Mouse (Mus musculus) adrenal gland, adult 8-10 months (tissue): ENCODE data around the gene Nfe2l2. TPM values are rescaled to one million over a fixed set of nuclear protein-coding genes. Genes with fewer than 3 reads are reported as not detected.

Experiments used
- DNase-seq: peaks from one replicate; pipeline ENCODE4 v3.0.0; 2022
- total RNA-seq, 4 experiments: library from RNA; stranded (reverse); gene quantifications; 2 replicates each; pipeline ENCODE4 v1.2.4; 2022

The Nfe2l2 gene
- total RNA-seq: 100 to 1,000 TPM in 3 of 4 experiments, 10 to 100 TPM in 1; 93.7 to 115 (median 107) TPM

DNA sequence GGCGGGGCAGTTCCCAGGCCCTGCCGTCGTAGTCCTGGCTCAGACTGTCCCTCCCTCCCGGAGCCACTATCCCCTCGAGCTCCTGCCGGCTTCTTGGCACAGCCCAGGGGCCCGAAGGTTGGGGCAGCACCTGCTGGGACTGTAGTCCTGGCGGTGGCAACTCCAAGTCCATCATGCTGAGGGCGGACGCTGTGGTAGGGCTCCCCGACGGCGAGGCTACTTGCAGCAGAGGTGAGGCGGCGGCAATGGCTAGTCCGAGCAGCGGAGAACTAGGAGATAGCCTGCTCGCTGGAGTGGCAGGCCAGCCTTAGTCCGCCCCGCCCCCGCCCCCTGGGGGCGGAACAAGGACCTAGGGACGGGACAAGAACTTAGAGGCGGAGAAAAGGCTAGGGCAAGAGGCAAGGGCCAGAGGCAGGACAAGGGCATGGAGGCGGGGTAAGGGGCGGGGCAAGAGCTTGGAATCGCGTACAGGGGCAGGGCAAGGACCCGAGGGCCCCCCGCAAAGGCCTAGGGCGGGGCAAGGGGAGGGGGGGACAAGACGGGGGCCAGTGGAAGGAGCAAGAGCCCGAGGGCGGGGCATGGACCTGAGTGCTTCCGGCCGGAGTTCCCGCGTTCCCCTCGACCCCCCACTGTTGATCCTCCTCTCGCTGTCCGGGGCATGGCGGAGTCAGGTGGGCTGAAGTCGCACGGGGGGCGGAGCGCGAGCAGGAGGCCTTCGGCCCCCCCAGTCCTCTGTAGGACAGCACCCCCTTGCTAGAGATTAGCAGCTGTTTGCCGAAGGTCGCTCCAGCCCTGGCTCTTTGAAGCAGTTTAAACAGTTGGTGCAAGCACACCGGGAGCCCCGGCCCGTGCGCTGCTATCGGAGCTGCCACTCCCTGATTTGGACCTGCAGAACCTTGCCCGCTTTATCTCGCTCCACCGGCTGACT lies at the start of gene Nfe2l2:
Gene Nfe2l2, minus strand, starts transcription at position 408 of the 928 bp plus-strand sequence.
- DNase-seq: peak; percentile 100

DNA sequence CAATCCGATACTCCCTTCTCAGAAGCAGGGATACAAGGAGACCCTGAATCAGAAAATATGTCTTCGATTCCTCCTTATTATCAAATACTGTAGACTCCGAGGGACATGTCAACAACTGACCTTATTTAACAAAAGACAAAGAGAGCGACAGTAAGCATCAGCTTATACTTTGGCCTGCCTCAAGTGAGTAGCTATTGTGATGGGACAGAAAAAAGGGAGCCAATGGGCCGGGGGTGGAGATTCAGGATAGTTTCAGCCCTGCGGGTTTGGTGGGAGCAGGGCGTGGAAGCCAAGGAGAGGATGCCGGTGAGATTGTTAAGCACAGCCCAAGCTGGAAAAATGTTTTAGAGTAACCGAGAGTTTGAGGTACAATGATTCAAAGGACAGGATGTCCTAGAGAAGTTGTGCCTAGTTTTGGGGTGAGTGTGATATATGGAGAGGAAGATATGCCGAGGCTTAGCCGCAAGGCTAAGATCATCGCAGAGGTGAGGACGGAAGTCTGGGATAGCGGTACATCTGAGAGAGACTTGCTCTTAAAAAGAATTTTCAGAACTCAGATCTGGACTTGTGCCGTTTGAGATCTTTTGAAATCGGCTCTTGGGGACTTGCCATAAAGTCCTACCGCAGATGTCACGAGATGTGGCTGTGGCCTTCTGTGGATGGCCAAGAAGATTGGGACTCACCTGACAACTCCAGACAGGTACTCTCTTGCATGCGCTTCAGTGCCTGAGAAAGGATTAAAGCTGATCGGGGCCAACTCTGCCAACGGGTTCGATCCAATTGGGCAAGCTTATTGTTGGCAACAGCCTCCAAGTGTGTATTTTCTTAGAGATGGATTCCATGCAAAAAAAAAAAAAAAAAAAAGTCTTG lies 48.1 kb upstream of the Nfe2l2 start:
- no peak for DNase-seq

DNA sequence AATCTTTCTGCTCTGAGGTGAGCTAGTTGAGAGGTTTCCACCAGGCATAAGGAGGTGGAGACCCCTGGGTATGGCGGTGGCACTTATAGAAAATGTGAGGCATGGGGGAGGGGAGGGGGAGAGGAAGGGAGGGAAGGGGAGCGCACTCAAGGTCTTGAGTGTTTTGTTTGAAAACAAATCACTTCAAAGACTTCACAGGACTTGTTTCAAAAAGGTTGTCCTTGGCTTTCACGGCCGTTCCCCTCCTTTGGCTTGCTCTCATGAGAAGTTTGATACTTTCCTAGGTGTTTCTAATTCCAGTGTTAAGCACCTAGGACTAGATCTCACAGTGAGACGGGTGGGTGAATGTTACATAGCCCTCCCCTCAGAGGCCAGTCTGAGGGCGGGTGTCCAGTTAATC lies 47.5 kb upstream of the Nfe2l2 start:
- DNase-seq: no peak

DNA sequence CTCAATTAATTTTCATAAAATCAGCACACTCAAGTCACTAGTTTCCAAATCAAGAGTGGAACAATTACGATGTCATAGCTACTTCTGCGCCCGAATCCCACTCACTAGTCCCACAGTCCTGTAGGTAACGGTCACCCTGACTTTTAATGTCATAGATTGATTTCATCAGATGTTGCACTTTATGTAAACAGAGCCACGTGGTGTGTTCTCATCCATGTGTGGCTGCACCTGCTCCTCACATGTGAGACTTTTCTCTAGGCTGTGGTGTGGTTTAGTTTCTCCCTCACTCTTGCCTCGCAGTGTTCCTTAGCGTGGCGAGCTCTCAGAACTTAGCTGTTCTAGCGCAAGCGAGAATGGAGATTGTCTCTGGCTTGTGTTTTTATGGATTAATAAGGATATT lies 46.4 kb upstream of the Nfe2l2 start:
- no peak for DNase-seq

DNA sequence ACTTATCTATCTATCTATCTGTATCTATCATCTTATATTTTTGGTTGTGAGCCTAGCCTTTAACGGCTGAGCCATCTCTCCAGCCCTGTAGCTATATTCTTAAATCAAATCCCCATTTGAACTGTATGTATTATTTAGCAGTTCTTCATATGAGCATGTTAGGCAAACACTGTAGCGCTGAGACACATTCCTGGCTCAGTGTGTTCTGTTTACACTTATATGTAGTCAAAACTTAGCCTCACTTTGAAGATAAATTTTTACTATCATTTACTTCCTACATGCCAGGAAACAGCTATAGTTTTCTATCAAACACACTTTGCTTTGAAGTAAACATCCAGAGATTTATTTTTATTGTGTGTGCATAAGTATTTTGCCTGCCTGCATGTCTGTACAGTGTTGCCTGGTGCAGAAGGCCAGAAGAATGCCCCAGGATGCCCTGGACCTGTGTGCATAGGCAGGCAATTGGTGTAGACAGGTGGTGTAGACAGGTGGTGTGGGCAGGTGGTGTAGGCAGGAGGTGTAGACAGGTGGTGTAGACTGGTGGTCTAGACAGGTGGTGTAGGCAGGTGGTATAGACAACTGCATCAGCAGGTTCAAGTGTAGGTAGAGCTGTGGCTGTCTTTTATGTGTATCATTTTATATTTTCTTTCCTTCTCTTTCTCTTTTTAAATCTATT lies 45.7 kb upstream of the Nfe2l2 start:
- no peak for DNase-seq

DNA sequence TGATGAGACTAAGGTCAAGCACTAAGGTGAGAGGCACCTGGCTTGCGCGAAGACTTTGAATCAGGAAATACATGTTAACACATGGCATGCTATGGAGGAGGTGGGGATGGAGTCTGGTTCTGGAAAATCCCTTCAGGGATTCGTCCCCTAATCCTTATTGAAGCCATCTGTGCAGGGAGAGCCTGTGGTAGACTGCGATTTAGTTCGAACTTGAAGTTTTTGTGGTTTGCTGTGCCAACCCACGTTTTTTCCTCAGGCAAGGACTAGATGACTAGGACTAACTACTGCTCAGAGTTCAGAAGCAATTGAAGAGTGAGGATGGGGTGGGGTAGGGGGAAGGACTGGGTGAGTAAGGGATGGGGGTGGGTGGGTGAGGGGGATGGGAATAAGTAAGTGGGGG lies 44.4 kb upstream of the Nfe2l2 start:
- DNase-seq: no peak

DNA sequence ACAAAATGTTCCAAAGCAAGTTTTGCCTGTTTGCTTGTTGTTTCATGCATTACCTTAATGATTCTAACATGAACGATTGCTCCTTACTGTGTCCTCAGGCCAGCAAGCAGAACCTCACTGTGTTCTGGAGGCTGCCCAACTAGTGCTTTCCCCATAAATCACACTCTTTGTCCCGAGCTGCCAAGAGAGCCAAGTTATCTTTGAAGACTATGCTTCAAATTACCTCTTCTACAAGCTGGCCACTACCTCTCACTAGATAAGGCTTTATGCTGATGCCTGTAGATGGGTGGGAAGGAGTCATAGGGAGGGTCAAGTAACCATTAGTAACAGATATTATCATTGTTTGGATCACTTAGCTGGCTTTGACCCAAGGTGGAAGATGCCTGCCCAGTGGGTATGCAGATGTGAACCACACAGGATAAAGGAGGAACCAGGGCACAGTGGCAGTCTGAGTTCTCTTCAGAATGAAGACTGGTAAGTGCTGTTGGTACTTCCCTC lies 32.6 kb upstream of the Nfe2l2 start:
- no peak for DNase-seq

DNA sequence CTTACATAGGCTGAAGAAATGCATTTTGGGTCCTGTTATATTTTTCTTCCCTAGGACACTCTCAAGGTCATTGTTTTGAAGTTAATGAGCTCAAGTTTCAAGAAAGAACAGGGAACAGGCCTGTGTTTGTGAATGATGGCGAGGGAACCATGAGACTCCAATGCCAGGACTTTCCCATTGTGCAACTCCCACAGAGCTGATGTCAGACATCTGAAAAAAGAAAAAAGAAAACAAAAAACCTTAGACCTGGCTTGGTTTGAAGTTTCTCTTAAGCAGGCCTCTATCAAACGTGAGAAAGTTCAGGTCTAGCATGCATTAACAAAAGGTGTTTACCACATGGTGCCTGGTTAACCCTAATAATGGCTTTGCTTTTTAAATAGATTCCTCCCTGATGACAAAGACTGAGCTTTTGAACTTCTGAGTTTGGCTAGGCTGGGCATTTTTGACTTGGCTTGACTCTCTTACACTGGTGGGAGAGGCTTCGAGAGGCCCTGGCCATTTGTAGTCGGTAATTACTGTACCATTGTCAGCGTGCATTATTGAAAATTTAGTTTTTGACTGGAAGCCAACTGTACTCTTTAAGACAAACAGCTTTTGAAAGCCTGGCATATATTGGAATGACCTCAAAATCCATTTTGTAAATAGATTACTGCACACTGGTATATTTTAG lies 29.9 kb upstream of the Nfe2l2 start:
- no peak for DNase-seq

DNA sequence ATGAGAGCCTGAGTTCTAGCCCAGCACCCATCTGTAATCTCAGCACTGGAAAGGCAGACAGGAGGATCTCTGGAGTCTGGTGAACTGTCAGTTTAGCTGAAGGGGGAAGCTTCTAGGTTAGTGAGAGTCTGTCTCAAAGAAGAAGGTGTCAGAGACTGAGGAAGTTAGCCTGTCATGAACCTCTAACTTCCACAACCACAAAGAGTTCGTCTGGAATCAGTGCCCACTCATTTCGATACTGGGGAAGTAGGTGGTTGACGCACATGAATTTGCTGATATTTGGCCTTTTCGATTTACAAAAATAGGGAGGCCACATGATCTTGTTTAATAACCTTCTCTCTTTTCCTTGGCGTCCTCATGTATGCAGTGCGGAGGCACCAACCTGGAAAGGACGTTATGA lies 28.7 kb upstream of the Nfe2l2 start:
- DNase-seq: no peak

DNA sequence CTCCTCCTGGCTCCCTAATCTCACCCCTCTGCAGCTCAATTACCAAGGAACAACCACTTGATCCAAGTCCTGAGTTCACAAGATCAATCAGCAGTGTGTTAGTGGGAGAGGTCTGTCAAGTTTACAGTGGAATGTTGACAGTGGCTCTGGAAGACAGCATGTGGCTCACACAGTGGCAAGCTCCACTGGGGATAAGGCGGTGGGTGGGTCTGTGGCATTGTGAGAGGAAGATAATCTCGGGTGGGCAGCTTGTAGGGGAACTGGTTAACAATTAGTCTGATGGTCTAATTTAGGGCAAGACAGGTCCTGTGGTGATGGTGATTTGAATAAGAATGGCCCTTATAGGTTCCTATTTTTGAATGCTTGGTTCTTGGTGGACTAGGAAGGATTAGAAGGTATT lies 27.5 kb upstream of the Nfe2l2 start:
- DNase-seq: no peak

DNA sequence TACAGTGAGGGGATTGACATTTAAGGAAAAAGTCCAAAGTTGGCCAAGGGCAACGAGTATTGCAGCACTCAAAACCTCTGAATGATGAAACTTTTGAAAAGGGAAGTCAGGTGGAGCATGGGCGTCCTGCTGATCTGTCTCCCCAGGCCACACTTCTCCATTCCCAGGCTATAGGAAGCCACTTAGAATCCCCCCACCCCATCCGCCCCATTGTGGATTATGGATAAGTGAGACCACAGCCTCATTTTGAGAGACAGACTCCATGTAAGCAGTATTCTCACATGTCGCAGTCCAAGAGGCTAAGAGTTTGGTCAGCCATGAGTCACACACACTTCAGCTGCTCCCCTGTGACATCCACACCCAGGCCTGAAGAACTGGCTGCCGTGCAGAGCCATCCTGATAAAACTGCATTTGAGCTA lies 26.8 kb upstream of the Nfe2l2 start:
- DNase-seq: peak; percentile 50

DNA sequence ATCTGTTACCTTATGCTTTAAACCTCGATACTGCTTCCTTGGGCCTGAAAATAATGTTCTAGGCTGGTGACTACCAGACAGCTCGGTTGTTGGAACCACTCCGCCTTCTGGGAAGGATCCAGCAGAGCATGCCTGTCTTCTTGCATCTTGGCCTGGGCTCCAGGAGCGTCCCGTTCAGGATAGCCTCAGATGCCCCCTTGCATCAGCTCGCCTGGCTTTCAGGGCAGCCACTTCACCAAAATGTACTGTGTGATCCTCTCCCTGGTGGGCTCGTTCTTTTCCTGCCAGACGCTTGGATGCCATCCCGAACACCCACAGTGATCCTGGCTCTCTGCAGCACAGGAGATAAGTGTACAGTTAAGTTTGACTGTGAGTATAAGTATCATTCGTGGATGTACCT lies 25.6 kb upstream of the Nfe2l2 start:
- DNase-seq: no peak

DNA sequence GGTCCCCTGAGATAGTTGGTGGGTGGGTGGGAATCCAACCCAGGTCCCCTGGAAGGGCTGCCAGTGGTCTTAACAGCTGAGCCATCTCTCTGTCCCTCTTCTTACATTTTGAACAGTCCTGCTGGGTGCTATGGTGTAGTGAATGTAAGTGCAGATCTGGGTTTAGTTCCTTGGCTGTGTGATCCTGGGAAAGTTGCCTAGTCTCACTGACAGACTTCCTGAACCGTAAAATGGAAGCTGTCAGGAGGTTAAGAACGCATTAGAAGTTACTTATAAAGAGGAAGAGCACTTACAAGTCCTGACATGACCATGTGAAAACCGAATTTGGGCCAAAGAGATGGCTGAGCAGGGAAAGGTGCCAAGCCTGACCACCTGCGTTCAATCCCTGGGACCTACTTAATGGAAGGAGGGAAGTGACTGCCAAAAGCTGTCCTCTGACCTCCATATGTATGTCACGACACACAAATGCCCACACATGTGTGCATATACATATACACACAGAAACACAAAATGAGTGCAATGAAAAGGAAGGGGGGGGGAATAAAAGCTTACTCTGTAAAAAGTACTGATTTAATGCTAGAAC lies 20.5 kb upstream of the Nfe2l2 start:
- DNase-seq: no peak

DNA sequence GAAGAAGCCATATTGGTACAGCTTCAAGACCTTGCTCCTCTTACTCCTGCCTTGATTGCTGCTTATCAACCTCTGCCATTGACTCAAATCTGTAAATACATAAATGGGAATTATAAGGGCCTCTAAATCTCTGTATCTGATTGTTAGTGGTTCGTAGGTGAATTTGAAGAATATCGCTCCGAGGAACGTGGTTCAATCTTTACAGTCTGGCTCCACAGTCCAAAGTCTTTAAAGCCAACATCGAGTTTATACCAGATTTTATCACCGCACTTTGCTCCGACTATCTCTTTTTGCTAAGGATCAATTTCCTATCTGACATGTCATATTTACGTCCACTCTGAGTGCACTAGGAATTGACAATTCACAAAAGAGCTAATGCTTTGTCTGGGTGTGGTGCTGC lies 19.0 kb upstream of the Nfe2l2 start:
- DNase-seq: no peak

DNA sequence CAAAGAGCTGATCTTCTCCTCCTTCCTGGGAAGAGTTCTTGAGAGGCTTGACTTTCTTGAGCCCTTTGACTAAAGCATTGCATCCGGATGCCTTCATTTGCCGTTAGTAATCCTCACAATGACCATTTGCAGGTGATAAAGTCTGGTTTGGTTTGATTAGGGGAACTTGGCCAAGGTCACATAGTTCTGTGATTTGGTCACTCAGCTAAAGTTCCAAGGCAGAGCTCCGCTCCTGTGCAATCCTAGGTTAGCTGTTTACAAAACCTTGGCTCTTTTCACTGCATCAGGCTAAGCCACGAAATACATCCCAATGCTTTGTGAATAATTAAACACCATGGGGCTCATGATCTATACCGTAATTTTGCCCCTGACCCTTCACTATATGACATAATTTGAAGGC lies 18.5 kb upstream of the Nfe2l2 start:
- DNase-seq: peak; percentile 62

DNA sequence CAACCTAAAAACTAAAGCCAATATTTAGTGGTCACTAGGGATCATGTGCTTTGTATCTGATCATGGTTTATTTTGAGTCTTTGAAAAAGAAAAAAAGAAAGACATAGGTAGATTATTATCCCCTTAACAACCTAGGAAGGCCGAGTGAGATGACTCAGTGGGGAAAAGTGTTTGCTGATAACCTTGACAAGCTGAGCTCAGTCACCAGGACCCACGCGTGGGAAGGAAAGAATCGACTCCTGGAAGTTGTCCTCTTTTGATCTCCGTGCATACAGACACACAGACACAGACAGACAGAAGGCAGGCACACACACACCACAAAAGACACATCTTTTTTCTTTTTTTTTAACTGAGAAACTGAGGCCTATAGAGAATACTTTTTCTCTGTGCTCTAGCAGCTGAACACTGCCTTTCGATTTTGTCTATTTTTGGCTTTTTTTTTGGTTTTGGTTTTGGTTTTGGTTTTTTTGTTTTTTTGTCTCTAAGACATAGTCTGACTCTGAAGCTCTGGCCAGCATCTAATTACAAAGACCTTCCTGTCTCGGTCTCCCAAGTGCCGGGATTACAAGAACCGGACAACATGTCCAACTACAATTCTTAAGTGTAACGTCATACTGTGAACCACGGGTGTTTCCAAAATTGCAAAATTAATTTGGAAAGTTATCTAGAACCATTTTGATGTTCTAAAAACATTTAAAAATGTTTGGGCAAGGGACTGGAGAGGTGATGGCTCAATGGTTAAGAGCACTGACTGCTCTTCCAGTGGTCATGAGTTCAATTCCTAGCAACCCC lies 16.0 kb upstream of the Nfe2l2 start:
- no peak for DNase-seq

DNA sequence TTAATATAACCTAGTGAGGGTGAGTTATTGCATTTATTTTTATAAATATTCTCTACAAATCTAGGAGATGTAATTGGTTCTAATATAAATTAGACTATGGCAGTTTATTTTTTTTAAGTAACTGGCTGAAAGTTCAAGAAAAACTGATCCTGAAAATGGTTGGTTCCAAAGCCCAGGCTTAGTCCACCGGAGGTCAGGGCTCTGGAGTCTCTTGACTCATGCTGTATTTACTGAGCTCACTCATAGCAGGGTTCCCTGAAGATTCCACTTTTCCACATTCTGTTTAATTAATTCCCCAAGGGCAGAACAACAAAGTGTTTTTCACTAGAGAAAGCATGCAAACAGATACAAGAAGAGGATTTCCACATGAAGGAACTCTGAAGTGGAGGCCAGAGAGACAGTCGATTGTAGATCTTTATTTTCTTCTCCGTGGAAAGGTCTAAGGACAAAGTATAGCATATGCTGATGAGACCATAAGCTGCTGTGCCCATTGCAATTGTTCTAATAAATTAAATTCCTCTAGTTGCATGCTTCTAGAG lies 15.0 kb upstream of the Nfe2l2 start:
- no peak for DNase-seq

DNA sequence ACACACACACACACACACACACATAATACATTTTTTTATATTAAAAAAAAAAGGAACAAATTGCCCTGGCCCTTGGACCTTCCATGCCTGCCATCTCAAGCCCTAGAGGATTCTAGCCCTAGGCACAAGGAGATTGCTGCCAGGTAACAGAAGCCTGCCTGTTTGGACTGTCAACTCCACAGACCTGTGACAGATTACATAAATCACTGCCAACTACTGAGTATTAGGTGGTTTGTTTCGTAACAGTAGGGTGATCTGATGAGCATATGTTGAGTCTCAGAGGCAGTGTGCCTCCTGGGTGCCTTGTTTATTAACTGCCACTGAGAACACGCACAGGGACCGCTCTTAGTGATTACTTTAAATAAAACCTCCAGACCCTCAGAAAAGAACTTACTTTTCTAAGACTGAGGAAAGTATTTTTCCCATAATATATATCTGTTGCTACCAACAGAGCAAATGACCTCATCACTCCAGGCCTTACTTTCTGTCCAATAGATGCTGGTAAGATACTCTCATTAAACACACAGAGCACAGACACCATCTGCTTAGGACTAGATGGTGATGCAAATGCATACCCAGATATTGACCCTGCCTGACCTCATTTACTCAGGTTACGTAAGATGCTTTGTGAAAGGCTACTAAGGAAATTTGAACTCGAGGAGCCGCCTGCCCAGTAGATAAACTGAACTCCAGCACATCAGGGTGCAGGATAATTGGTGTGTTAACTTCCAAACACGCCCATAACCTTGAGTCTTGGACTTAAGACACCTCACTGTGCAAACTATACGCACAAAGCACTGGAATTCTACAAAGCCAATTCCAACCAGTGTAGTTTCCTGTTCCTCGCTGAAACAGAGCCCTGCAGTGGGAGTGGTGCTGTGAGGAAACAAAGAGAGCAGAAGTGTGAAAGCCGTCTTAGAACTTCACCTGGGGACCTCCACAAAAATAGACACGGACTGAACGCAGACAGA lies 11.9 kb upstream of the Nfe2l2 start:
- DNase-seq: no peak

DNA sequence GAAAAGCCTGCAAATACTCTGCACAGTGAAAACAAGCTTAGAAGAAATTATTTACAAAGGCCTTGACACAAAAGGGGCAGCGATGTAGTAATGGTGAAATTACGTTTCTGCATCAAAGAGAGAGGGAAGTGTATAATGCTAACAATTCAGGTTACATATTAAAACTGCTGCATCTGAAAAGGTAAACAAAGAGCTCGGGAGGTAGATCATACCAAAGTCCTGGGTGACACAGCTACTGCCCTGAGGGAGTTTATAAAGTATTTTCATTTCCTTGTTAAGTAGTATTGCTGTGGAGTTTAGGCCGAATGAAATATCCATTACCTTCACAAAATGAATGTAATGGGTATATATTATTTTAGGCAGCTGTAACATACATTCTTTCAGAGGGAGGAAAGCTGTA lies 10.3 kb upstream of the Nfe2l2 start:
- DNase-seq: no peak
